Mouse (Mus musculus) hindbrain, embryonic 12.5 days (tissue): ENCODE results near the gene Klhl33. TPM values are rescaled to one million over a fixed set of nuclear protein-coding genes. Genes with fewer than 3 reads are reported as not detected.
"Not testable (repeated sequence)": the region's sequence is repeated elsewhere in the genome, so short reads cannot be mapped to it uniquely, and the experiment has no call there.

Source experiments
- ATAC-seq: fragments of 200-750 bp; cut with Nextera tagmentation; 2 replicates; pipeline ENCODE4 v1.8.0; 2017; ENCODE audit warnings: moderate TSS enrichment; ENCODE audit not compliant: low FRiP score
- H3K27ac ChIP-seq: fragments of 300-500 bp; sonication (generic); 2 replicates; pipeline ENCODE4 v1.5.1; 2016; ENCODE audit warnings: mild to moderate bottlenecking
- H3K27me3 ChIP-seq: fragments of 300-500 bp; sonication (generic); 2 replicates; pipeline ENCODE4 v1.6.1; 2016; ENCODE audit warnings: mild to moderate bottlenecking
- H3K36me3 ChIP-seq: fragments of 300-500 bp; sonication (generic); 2 replicates; pipeline ENCODE4 v1.6.1; 2016; ENCODE audit warnings: mild to moderate bottlenecking
- H3K4me1 ChIP-seq: fragments of 300-500 bp; sonication (generic); 2 replicates; pipeline ENCODE4 v1.6.1; 2016
- H3K4me2 ChIP-seq: fragments of 300-500 bp; sonication (generic); replicated peaks from 2 replicates; pipeline ENCODE4 v1.6.1; 2016; ENCODE audit warnings: mild to moderate bottlenecking
- H3K4me3 ChIP-seq: fragments of 300-500 bp; sonication (generic); 2 replicates; pipeline ENCODE4 v1.5.1; 2016; ENCODE audit warnings: mild to moderate bottlenecking
- H3K9ac ChIP-seq: fragments of 300-500 bp; sonication (generic); 2 replicates; pipeline ENCODE4 v1.6.1; 2016; ENCODE audit warnings: mild to moderate bottlenecking, moderate library complexity
- H3K9me3 ChIP-seq: fragments of 300-500 bp; sonication (generic); replicated peaks from 2 replicates; pipeline ENCODE4 v1.6.1; 2016; ENCODE audit warnings: mild to moderate bottlenecking
- WGBS: fragments of 180-500 bp; shearing (Covaris S2); methylation state at CpG from one replicate; pipeline ENCODE4 v1.1.7; 2016; 5-methylcytosine and 5-hydroxymethylcytosine counted together
- polyA plus RNA-seq: library from polyadenylated mRNA; unstranded; fragments of >200 nt; fragmentation: Nextera tagmentation; extraction: Ambion mirVana; gene quantifications from 2 replicates; pipeline ENCODE4 v1.2.1, GENCODE M21; 2016

The Klhl33 gene
- polyA plus RNA-seq: 0.39 and 0.51 TPM in 2 replicates

DNA sequence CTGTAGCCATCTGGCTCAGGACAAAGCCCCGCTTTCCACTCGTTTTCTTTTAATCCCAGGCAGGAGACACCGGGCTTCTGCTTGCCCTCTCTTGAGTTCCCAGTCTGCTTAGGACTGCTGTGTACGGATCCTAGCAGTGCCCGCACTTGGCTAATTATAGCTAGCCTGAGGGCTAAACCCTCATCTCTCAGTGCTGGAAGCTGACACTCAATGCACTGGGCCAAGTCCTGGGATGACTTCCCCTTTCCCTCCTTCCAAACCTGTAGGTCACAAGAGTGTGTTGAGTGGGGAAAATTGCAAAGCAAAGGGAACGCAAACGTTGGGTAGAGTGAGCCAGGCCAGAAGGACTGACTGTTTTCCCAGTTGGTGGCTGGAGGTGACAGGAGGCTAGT lies at the start of gene Klhl33:
Gene Klhl33, minus strand, starts transcription at position 134 of the 392 bp plus-strand sequence.
- Histone ChIP-seq H3K27me3 (peaks cover 15% of the 10 kb centered on the region; the same call in 1 of the 2 replicates), H3K4me1 (peaks cover 10% of the 10 kb centered on the region), H3K9me3 (no peaks in the 10 kb centered on the region), H3K4me2 (peak within 1 kb of the TSS; percentile 91), H3K27ac (no peak within 1 kb of the TSS), H3K36me3 (no peaks in the 10 kb centered on the region), H3K9ac (peak within 1 kb of the TSS; percentile 64), H3K4me3 (peak within 1 kb of the TSS; percentile 48)
- peak; percentile 36; the same call in 1 of the 2 replicates for ATAC-seq
- WGBS: 49% methylated on average over 7 of the region's 7 CpGs

GRCm38 (mm10) chr14:50945526-50945925 lies 48.2 kb upstream of the Klhl33 start:
- H3K27ac ChIP-seq, H3K27me3 ChIP-seq, H3K9ac ChIP-seq, H3K9me3 ChIP-seq, ATAC-seq, H3K4me1 ChIP-seq, H3K36me3 ChIP-seq: not testable (repeated sequence)
- Histone ChIP-seq H3K4me2 (peak overlapping the region; percentile 64), H3K4me3 (peak overlapping the region; percentile 43)
- WGBS: 42% methylated on average over 3 of the region's 3 CpGs

DNA sequence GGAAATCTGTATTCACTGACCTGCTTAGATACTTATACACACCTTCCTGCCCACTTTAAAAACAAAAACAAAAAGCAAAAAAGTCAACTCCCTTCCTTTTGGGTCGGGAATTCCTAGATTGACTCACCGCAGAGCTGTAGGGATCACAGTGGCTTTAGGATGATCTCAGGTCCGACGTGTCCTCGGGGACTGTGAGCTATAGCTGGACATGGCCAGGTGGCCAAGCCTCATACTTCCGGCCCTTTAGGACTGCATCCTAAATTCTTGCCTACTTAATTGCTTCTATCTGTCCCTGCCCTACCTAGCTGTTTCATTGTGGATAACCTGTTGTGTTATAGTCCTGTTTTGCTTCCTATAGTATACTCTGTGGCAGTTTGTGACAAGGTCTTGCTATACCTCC lies 47.8 kb upstream of the Klhl33 start:
- Histone ChIP-seq H3K9ac (peak overlapping the region; percentile 54), H3K4me3 (peak overlapping the region; percentile 43), H3K27ac (peak overlapping the region; percentile 86; the same call in 1 of the 2 replicates), H3K4me2 (peak overlapping the region; percentile 64)
- 13% methylated on average over 6 of the region's 6 CpGs for WGBS
- not testable (repeated sequence) for H3K36me3 ChIP-seq, H3K27me3 ChIP-seq, H3K4me1 ChIP-seq, H3K9me3 ChIP-seq
- ATAC-seq: peak; percentile 20; the same call in 1 of the 2 replicates

- H3K27ac ChIP-seq: peak overlapping the region; percentile 86
- under 1% methylated on average over 15 of the region's 15 CpGs for WGBS
- H3K4me1 ChIP-seq: not testable (repeated sequence)
Observed at GRCm38 (mm10) chr14:50944668-50945033, 47.3 kb upstream of the Klhl33 start.

DNA sequence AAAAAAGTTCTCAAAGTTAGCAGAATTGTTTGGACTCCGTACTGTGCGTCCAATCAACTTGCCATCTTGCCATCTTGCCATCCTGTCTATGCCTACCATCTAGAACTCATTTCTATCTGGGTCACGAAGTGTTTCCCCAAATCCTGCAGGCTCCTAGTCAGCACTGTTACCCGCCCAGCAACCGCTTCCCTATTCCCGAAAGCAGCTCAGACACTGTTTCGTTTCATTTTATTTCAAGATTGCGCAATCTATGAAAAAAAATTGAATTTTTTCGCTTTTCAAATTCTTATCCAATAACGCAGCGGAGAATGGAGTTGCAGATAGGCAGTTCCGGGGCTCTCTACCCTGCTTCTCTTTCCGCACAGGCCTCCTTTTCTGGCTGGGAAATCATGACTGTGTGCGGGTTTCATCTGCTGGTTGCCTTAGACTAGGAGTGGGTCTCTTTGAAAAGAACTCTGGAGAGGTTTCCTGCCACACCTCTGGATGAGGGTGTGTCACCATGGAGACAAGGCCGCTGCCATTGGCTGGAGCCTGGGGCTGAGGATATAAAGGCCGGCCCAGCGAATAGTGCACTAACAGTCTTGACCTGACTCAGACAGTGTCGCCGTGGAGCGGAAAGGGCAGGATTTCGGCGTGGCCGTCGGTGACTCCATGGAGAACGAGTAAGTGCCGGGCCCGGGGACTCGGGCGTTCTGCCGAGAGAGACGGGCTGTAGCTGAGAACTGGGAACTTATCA lies 46.8 kb upstream of the Klhl33 start, which contains the start of gene Gm49342:
Gene Gm49342, plus strand, starts transcription at position 586 of the 736 bp plus-strand sequence.
- ATAC-seq: peak; percentile 97
- Histone ChIP-seq H3K27ac (peak within 1 kb of the TSS; percentile 86), H3K9ac (peak within 1 kb of the TSS; percentile 54), H3K36me3 (no peaks in the 10 kb centered on the region), H3K4me2 (peak within 1 kb of the TSS; percentile 64), H3K4me1 (peaks cover 6% of the 10 kb centered on the region; the same call in 1 of the 2 replicates), H3K27me3 (no peaks in the 10 kb centered on the region), H3K4me3 (peak within 1 kb of the TSS; percentile 43), H3K9me3 (no peaks in the 10 kb centered on the region)
- WGBS: 19% methylated on average over 31 of the region's 31 CpGs

More at GRCm38 (mm10) chr14:50944668-50945033, 47.3 kb upstream of the Klhl33 start:
- not testable (repeated sequence) for H3K36me3 ChIP-seq, H3K9me3 ChIP-seq, H3K27me3 ChIP-seq
- peak; percentile 98 for ATAC-seq
- Histone ChIP-seq H3K4me3 (peak overlapping the region; percentile 43), H3K9ac (peak overlapping the region; percentile 54), H3K4me2 (peak overlapping the region; percentile 64)

- no peak for ATAC-seq
- H3K27ac ChIP-seq: no peak overlapping the region
- no peaks in the 10 kb centered on the region for H3K9me3 ChIP-seq
- no peak overlapping the region for H3K4me3 ChIP-seq
- 33% methylated on average over 2 of the region's 2 CpGs for WGBS
- H3K4me1 ChIP-seq: no peaks in the 10 kb centered on the region
- no peak overlapping the region for H3K4me2 ChIP-seq
- no peak overlapping the region for H3K9ac ChIP-seq
- H3K36me3 ChIP-seq: no peaks in the 10 kb centered on the region
- no peaks in the 10 kb centered on the region for H3K27me3 ChIP-seq
Observed at GRCm38 (mm10) chr14:50938940-50939339, 41.6 kb upstream of the Klhl33 start.

DNA sequence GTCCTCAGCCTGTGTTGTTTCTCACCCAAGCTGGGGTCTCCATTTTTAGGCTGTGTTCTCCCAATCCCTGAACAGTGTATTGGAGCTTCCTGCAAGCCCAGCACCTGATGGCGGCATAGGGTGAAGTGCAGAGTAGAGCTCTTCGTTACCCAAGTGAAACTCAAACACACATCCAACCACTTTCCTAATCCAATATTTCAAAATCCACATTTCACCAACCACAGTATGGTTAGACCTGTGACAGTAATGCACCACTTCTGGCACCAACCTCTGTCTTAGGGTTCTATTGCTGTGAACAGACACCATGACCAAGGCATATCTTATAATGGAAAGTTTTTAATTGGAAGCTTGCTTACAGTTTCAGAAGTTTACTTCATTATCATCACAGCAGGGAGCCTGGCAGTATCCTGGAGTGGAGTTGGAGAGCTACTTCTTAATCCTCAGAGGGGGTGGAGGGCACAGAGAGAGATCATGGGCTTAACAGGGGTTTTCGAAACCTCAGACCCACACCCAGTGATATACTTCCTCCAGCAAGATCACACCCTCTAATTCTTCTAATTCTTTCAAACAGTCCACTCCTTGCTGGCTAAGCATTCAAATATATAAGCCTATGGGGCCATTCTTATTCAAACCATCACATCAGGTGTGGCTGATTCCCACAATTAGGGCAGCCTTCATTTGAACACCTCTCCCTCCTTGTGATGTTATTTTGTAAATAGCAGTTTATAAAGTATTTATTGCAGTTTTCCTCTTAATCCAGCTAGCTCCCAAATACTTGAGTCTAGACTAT lies 41.0 kb upstream of the Klhl33 start:
- H3K4me3 ChIP-seq: no peak overlapping the region
- 91% methylated on average over 3 of the region's 3 CpGs for whole genome bisulfite sequencing
- no peaks in the 10 kb centered on the region for H3K36me3 ChIP-seq
- H3K4me2 ChIP-seq: no peak overlapping the region
- no peaks in the 10 kb centered on the region for H3K27me3 ChIP-seq
- no peak overlapping the region for H3K27ac ChIP-seq
- no peaks in the 10 kb centered on the region for H3K4me1 ChIP-seq
- no peak for ATAC-seq
- no peak overlapping the region for H3K9ac ChIP-seq
- H3K9me3 ChIP-seq: no peaks in the 10 kb centered on the region

- Histone ChIP-seq H3K9ac (no peak overlapping the region), H3K36me3 (no peaks in the 10 kb centered on the region), H3K27ac (no peak overlapping the region), H3K4me1 (peaks cover 1% of the 10 kb centered on the region; the same call in 1 of the 2 replicates), H3K4me3 (no peak overlapping the region), H3K4me2 (no peak overlapping the region), H3K27me3 (no peaks in the 10 kb centered on the region), H3K9me3 (no peaks in the 10 kb centered on the region)
- 71% methylated on average over 1 of the region's 1 CpGs for WGBS
- ATAC-seq: no peak
Observed at GRCm38 (mm10) chr14:50936649-50937048, 39.3 kb upstream of the Klhl33 start.

DNA sequence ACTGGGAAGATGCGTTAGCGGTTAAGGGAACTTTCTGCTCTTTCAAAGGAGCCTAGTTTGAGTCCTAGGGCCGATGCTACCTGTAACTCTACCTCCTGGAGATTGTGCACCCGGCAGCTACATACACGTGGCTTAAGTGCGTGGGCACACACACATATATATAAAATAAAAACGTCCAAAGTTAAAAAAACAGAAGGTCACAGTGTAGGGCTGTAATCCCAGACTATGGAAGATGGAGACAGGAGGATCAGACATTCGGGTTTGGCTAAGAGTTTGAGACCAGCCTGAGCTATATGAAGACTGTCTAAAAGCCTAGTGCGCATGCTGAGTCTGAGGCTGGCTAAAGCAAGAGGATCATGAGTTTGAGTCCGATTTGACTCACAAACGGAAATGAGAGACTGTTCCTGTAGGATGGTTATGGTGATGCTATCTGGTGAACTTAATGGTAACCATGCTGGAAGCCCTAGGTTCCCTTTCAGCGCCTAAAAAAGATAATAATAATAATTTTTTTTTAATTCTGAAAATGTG lies 34.2 kb upstream of the Klhl33 start:
- peak overlapping the region; percentile 63 for H3K4me2 ChIP-seq
- peaks cover 20% of the 10 kb centered on the region for H3K4me1 ChIP-seq
- peaks cover 26% of the 10 kb centered on the region for H3K36me3 ChIP-seq
- H3K4me3 ChIP-seq: peak overlapping the region; percentile 97
- H3K9me3 ChIP-seq: no peaks in the 10 kb centered on the region
- peak overlapping the region; percentile 64 for H3K9ac ChIP-seq
- 14% methylated on average over 12 of the region's 12 CpGs for WGBS
- no peak for ATAC-seq
- H3K27me3 ChIP-seq: no peaks in the 10 kb centered on the region
- H3K27ac ChIP-seq: peak overlapping the region; percentile 88

DNA sequence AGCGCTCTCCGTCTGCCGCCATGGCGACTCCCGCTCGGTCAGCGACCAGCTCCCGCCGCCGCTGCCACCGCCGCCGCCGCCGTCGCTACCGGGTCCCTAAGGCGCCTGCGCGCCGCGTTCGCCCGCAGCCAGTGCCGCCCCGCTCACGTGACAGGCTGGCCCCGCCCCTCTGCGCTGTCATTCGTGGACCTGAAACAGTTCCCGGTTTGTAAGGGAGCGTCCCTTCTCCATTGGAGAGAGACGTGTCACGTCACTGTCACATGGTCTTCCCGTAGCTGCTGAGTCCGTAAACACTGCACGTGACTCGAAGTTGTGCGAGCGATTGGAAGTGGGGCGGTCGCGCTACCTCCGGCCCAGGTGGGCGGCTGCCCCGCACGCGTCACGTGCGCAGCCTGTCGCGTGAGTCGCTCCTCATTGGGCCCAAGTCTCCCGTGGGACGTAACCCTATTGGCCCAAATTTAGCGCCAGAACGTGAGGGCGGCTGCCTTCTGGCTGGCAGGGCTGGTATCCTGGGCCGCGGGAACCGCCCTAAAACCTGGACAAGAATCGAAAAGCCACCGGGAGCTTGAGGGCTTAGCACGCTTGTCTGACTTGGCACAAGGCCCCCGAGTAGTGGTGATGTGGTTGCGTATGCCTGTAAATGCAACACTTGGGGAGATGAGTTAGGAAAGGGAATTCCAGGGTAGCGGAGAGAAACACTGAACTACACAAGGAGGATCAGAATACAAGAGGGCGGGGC lies 33.6 kb upstream of the Klhl33 start, which contains the start of the genes Pip4p1 and Pnp:
Gene Pip4p1, minus strand, starts transcription at position 103 of the 739 bp plus-strand sequence.
Gene Pnp, plus strand, starts transcription at position 329 of the 739 bp plus-strand sequence.
- H3K4me2 ChIP-seq: peak within 1 kb of the TSS; percentile 85
- peak; percentile 99 for ATAC-seq

DNA sequence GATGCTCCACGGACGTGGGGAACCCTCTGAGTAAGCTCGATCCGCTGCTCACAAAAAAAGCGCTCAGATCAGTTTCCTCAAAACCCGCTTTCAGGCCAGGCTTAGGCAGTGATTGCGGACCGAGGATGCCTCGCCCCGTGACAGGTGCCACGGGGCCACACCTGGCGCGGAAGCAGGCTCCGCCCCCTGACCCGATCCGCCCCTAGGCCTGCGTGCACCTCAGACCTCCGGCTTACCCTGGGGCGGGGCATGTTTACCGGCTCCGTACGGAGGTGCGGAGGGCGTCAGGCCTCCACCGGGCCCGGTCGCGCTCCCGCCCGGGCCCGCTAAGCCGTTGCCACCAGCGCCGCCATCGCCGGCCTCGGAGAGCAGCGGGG lies 33.1 kb upstream of the Klhl33 start:
- no peaks in the 10 kb centered on the region for H3K27me3 ChIP-seq
- H3K4me2 ChIP-seq: peak overlapping the region; percentile 85
- peak; percentile 59 for ATAC-seq
- WGBS: under 1% methylated on average over 35 of the region's 38 CpGs
- H3K9me3 ChIP-seq: no peaks in the 10 kb centered on the region
- H3K36me3 ChIP-seq: peaks cover 31% of the 10 kb centered on the region
- peak overlapping the region; percentile 97 for H3K4me3 ChIP-seq
- H3K9ac ChIP-seq: peak overlapping the region; percentile 96
- peaks cover 31% of the 10 kb centered on the region for H3K4me1 ChIP-seq
- peak overlapping the region; percentile 84 for H3K27ac ChIP-seq

More for the DNA sequence above, 33.6 kb upstream of the Klhl33 start, which contains the start of the genes Pip4p1 and Pnp:
- Histone ChIP-seq H3K4me3 (peak within 1 kb of the TSS; percentile 97), H3K4me1 (peaks cover 26% of the 10 kb centered on the region), H3K36me3 (peaks cover 31% of the 10 kb centered on the region), H3K27me3 (no peaks in the 10 kb centered on the region), H3K27ac (peak within 1 kb of the TSS; percentile 88), H3K9me3 (no peaks in the 10 kb centered on the region), H3K9ac (peak within 1 kb of the TSS; percentile 96)
- WGBS: under 1% methylated on average over 68 of the region's 68 CpGs
